Mouse (Mus musculus): ENCODE measurements around the gene Entpd5.

Entpd5 gene

DNA sequence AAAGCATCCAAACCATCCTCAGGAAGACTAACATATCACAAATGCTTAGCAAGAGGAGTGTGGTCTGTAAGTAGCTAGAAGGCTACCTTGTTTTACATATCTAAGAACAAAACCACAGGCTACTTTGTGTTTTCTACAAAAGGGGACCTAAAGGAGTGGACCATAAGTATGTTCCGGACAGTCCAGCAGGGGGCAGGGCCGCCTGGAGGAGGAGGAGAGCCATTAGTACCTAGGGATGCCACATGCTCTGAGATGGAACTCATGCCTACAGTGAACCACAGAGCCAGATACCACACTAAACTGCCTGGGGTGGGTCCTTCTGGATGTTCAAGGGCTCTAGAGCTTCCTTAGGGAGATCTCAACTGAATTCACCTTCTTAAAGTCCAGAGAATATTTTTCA is 61.6 kb downstream of the Entpd5 start:
- in situ Hi-C loops (cut with MboI, MseI): no loop called here

DNA sequence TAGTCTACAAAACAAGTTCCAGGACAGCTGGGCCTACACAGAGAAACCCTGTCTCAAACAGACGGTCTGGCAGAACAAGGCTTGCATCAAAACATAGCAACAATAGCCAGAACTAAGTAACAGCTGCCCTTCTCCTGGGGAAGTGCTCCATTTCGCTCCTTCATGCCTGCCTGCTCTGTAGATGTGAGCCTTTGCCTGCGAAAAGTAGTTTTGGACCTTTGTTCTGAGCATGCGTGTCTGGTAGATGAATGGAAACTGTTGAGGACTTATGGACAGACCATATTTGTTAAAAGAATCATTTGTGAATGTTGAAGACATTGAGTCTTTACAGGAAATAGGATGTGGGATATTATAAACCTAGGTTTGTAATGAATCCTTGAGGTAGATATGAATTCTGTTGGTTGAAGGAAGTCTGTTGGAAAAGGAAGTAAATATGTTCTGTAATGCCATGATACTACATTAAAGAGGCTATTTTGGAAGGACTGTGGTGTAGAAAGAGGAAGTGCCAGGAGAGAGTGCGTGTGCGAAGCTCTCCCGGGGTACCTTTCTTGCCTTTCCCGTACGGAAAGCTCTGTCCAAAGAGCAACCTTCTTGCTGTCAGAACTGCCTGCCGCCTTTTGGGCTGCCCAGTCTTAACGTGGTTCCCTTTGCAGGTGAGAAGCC is 71.7 kb downstream of the Entpd5 start:
- in situ Hi-C loops (cut with MboI, MseI): no loop called here

DNA sequence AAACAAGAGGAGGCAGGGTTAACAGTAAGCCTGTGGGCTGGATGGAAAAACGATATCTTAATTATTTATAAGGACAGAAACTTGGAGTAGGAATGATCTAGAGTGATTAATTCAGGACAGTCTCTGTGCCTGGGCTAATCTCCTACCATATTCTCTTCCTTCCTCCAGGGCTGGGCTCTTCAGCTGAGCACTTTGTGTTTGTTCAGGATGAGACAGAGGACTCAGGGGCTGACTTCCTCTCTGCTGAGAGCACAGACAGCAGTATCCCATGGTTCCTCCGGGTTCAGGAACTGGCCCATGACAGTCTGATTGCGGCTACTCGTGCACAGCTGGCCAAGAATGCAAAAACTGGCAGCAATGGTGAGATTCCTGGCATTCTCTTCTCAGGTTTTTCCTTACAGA is 81.7 kb downstream of the Entpd5 start:
- in situ Hi-C loops (cut with MboI, MseI): no loop called here

Measured in regulatory T cell (primary cell).